Mouse (Mus musculus) myocyte (in vitro differentiated cells): Measurements from ENCODE around the gene Zfp473. TPM values are rescaled to one million over a fixed set of nuclear protein-coding genes. Genes with fewer than 3 reads are reported as not detected.

Source experiments
- H3K27me3 ChIP-seq: one replicate; pipeline ENCODE4 v1.6.1; 2011; ENCODE audit not compliant: control insufficient read depth, insufficient read depth, insufficient read length
- H3K36me3 ChIP-seq: one replicate; pipeline ENCODE4 v1.6.1; 2011; ENCODE audit not compliant: control insufficient read depth, insufficient read depth
- H3K4me2 ChIP-seq: one replicate; pipeline ENCODE4 v1.6.1; 2011; ENCODE audit warnings: low read depth, control low read depth
- H3K4me3 ChIP-seq: one replicate; pipeline ENCODE4 v1.5.1; 2011; ENCODE audit warnings: mild to moderate bottlenecking, control low read depth, moderate library complexity
- H3K79me2 ChIP-seq: one replicate; pipeline ENCODE4 v1.6.1; 2011; ENCODE audit not compliant: control insufficient read depth, insufficient read depth
- H3ac ChIP-seq: one replicate; pipeline ENCODE4 v1.6.1; 2011; ENCODE audit not compliant: control insufficient read depth, insufficient read length
- CEBPB ChIP-seq: IDR thresholded peaks from 2 replicates; pipeline ENCODE4 v1.6.1; 2011; ENCODE audit warnings: mild to moderate bottlenecking, moderate library complexity; ENCODE audit not compliant: poor library complexity, insufficient read depth, severe bottlenecking
- E2F4 ChIP-seq: IDR thresholded peaks from one replicate; pipeline ENCODE4 v1.6.1; 2011; ENCODE audit warnings: mild to moderate bottlenecking, control low read depth, moderate library complexity; ENCODE audit not compliant: insufficient read depth
- MAX ChIP-seq: IDR thresholded peaks from one replicate; pipeline ENCODE4 v1.6.1; 2011; ENCODE audit warnings: low read depth, mild to moderate bottlenecking, control low read depth
- MYOD1 ChIP-seq, 3 experiments: IDR thresholded peaks; one replicate each; pipeline ENCODE4 v1.6.1; 2011; ENCODE audit warnings: control low read depth in 2 of 3, low read depth in 2 of 3, mild to moderate bottlenecking in 2 of 3, moderate library complexity in 1 of 3; ENCODE audit not compliant: insufficient read length in 2 of 3, control insufficient read depth in 1 of 3
- MYOG ChIP-seq, 3 experiments: IDR thresholded peaks; one replicate each; pipeline ENCODE4 v1.6.1; 2011; ENCODE audit warnings: control low read depth in 2 of 3, low read depth in 2 of 3, mild to moderate bottlenecking in 2 of 3; ENCODE audit not compliant: insufficient read length in 2 of 3, control insufficient read depth in 1 of 3, insufficient read depth in 1 of 3
- POLR2A ChIP-seq: IDR thresholded peaks from one replicate; pipeline ENCODE4 v1.6.1; 2011; ENCODE audit warnings: low read depth, mild to moderate bottlenecking, control low read depth, moderate library complexity; ENCODE audit not compliant: insufficient read length
- POLR2AphosphoS2 ChIP-seq: IDR thresholded peaks from one replicate; pipeline ENCODE4 v1.6.1; 2011; ENCODE audit warnings: low read depth, control low read depth; ENCODE audit not compliant: insufficient read length
- REST ChIP-seq: IDR thresholded peaks from one replicate; pipeline ENCODE4 v1.6.1; 2011; ENCODE audit warnings: mild to moderate bottlenecking, control low read depth, moderate library complexity; ENCODE audit not compliant: insufficient read depth, insufficient read length
- SRF ChIP-seq: IDR thresholded peaks from one replicate; pipeline ENCODE4 v1.6.1; 2011; ENCODE audit warnings: low read depth; ENCODE audit not compliant: control insufficient read depth, insufficient read length
- TCF12 ChIP-seq: IDR thresholded peaks from one replicate; pipeline ENCODE4 v1.6.1; 2011; ENCODE audit warnings: mild to moderate bottlenecking, control low read depth; ENCODE audit not compliant: poor library complexity, insufficient read depth, severe bottlenecking
- TCF3 ChIP-seq: IDR thresholded peaks from one replicate; pipeline ENCODE4 v1.6.1; 2011; ENCODE audit warnings: low read depth, control low read depth; ENCODE audit not compliant: insufficient read length
- USF1 ChIP-seq: IDR thresholded peaks from one replicate; pipeline ENCODE4 v1.6.1; 2011; ENCODE audit warnings: low read depth, mild to moderate bottlenecking, control low read depth, moderate library complexity
- polyA plus RNA-seq: library from polyadenylated mRNA; unstranded; fragments of >200 nt; fragmentation: generic; extraction: Trizol; gene quantifications from one replicate; pipeline ENCODE4 v1.2.1, GENCODE M21; 2012; ENCODE audit warnings: missing spikeins

The Zfp473 gene
- polyA plus RNA-seq, 1 experiment = 0.12 TPM

DNA sequence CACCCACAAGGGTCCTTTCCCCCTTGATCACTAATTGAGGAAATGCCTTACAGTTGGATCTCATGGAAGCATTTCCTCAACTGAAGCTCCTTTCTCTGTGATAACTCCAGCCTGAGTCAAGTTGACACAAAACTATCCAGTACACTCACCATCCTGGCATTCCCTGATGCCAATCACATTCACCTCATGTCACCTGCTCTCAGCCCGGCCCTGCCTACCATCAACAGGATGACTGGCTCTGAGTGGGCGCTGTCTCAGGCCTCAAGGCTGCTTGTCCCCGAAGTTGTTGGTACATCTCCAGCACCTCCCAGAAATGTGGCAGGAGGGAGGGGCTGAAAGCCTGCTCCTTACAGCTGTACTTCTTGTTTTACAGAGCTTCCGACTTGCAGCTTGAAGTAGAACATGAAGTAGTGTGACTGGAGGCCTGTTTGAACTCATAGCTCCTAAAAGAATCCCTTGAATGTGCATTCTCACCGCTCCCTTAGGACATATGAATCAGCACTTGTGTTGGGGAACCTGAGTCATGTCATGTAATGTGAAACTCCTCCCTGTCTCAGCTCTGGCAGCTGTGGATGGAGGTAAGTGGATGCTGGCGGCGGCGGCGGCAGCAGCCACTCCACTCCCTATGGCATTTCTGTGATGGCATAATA, 26.1 kb upstream of the Zfp473 start:
- no peak overlapping the region for H3K4me3 ChIP-seq
- no peaks in the 10 kb centered on the region for H3K27me3 ChIP-seq
- peak overlapping the region; percentile 48 for H3K4me2 ChIP-seq
- no peaks in the 10 kb centered on the region for H3K36me3 ChIP-seq
- no peaks in the 10 kb centered on the region for H3K79me2 ChIP-seq
- TF ChIP-seq MYOD1 (IDR thresholded peaks at IDR 0.05; ENCODE audit: control insufficient read depth in 1 of 3, insufficient read length in 2 of 3, low read depth in 2 of 3) (peak in 1 of 3 experiments; percentile 66), MYOG (IDR thresholded peaks at IDR 0.05; ENCODE audit: control insufficient read depth in 1 of 3, insufficient read depth in 1 of 3, insufficient read length in 2 of 3, low read depth in 2 of 3) (peak in 2 of 3 experiments; percentile 17 to 47), MAX (no peak), POLR2A (no peak), REST (no peak), POLR2AphosphoS2 (no peak), TCF3 (no peak), USF1 (no peak), CEBPB (no peak), SRF (no peak), TCF12 (no peak), E2F4 (no peak)
- no peak overlapping the region for H3ac ChIP-seq

DNA sequence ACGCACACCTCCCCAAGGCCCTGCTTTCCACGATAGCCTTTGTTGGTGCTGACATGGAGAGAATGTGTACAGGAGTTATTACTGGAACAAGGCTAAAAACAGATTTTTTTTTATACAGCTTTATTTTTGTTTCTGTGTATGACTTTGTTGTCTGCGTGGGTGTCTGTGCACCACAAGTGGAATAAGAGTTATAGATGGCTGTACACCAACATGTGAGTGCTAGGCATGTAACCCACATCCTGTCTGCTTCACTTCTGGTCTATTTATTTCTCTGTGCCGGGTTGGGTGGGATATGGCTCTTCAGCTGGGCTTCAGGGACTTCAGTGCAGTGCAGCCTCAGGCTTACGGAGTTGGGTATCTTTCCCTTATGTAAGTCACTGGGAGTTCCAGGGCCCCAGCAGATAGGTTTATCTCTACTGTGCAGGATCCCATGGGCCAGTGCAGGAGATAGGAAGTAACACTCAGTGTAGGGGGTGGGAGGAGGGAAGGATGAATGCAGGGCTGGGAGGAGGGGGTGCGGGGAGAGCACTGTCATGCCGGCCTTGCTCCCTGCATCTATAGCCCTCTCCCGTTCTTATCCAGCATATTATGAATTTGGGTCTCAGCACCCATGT, 21.8 kb upstream of the Zfp473 start:
- TF ChIP-seq MYOD1 (IDR thresholded peaks at IDR 0.05; ENCODE audit: control insufficient read depth in 1 of 3, insufficient read length in 2 of 3, low read depth in 2 of 3) = no peak
- no peak for TF ChIP-seq MAX
- no peak for TF ChIP-seq MYOG (IDR thresholded peaks at IDR 0.05; ENCODE audit: control insufficient read depth in 1 of 3, insufficient read depth in 1 of 3, insufficient read length in 2 of 3, low read depth in 2 of 3)
- TF ChIP-seq SRF = no peak
- TF ChIP-seq E2F4 = no peak
- no peak for TF ChIP-seq USF1
- TF ChIP-seq REST = no peak
- no peak for TF ChIP-seq POLR2A
- no peak for TF ChIP-seq POLR2AphosphoS2
- no peak for TF ChIP-seq TCF3
- TF ChIP-seq TCF12 = no peak
- Histone ChIP-seq H3ac (no peak overlapping the region), H3K79me2 (no peaks in the 10 kb centered on the region), H3K4me3 (no peak overlapping the region), H3K36me3 (no peaks in the 10 kb centered on the region), H3K27me3 (no peaks in the 10 kb centered on the region), H3K4me2 (no peak overlapping the region)

GRCm38 (mm10) chr7:44770046-44770578, 19.3 kb upstream of the Zfp473 start:
- no peaks in the 10 kb centered on the region for H3K36me3 ChIP-seq
- TF ChIP-seq REST (peak; percentile 99), MAX (peak; percentile 90), E2F4 (no peak)
- H3K27me3 ChIP-seq = no peaks in the 10 kb centered on the region
- H3K4me3 ChIP-seq = no peak overlapping the region
- H3K4me2 ChIP-seq = no peak overlapping the region
- no peak overlapping the region for H3ac ChIP-seq
- no peaks in the 10 kb centered on the region for H3K79me2 ChIP-seq

DNA sequence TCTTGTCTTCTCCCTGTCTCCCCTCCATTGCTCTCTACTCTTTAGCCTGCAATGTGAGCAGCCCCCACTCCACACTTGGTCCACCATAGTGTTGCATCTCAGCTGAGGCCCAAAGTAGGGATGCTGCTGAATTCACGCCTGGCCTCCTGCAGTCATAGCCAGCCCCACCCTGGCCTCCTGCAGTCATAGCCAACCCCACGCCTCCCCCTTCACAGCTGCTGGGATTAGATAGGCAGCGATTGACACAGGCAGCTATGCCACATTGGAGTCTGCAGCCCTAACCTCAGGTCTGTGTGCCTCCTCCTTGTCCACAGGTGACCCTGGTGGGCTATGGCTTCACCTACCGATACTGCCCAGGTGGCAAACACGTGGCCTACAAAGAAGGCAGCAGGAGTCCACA, 17.3 kb upstream of the Zfp473 start:
- no peak overlapping the region for H3K4me3 ChIP-seq
- H3K79me2 ChIP-seq = no peaks in the 10 kb centered on the region
- no peaks in the 10 kb centered on the region for H3K27me3 ChIP-seq
- H3K4me2 ChIP-seq = no peak overlapping the region
- no peaks in the 10 kb centered on the region for H3K36me3 ChIP-seq
- no peak overlapping the region for H3ac ChIP-seq
- TF ChIP-seq SRF = no peak
- TF ChIP-seq USF1 = no peak
- no peak for TF ChIP-seq MYOG (IDR thresholded peaks at IDR 0.05; ENCODE audit: control insufficient read depth in 1 of 3, insufficient read depth in 1 of 3, insufficient read length in 2 of 3, low read depth in 2 of 3)
- TF ChIP-seq CEBPB = no peak
- TF ChIP-seq E2F4 = no peak
- no peak for TF ChIP-seq MYOD1 (IDR thresholded peaks at IDR 0.05; ENCODE audit: control insufficient read depth in 1 of 3, insufficient read length in 2 of 3, low read depth in 2 of 3)
- no peak for TF ChIP-seq REST
- TF ChIP-seq TCF3 = no peak
- no peak for TF ChIP-seq MAX
- no peak for TF ChIP-seq POLR2AphosphoS2
- TF ChIP-seq POLR2A = no peak
- TF ChIP-seq TCF12 = no peak

- Histone ChIP-seq H3ac (no peak overlapping the region), H3K4me3 (no peak overlapping the region), H3K27me3 (no peaks in the 10 kb centered on the region), H3K4me2 (no peak overlapping the region), H3K79me2 (no peaks in the 10 kb centered on the region), H3K36me3 (peaks cover 5% of the 10 kb centered on the region)
- TF ChIP-seq MAX = no peak
- TF ChIP-seq POLR2AphosphoS2 = no peak
- TF ChIP-seq REST = no peak
- no peak for TF ChIP-seq E2F4
- no peak for TF ChIP-seq TCF3
- no peak for TF ChIP-seq TCF12
- TF ChIP-seq POLR2A = no peak
- TF ChIP-seq MYOG (IDR thresholded peaks at IDR 0.05; ENCODE audit: control insufficient read depth in 1 of 3, insufficient read depth in 1 of 3, insufficient read length in 2 of 3, low read depth in 2 of 3) = no peak
- no peak for TF ChIP-seq MYOD1 (IDR thresholded peaks at IDR 0.05; ENCODE audit: control insufficient read depth in 1 of 3, insufficient read length in 2 of 3, low read depth in 2 of 3)
- TF ChIP-seq SRF = no peak
- no peak for TF ChIP-seq CEBPB
- no peak for TF ChIP-seq USF1
These were observed 9.5 kb upstream of the Zfp473 start for GRCm38 (mm10) chr7:44760366-44760765.
